Mouse (Mus musculus) urinary bladder, postnatal 0 days (tissue): ENCODE measurements around the gene Sgip1. TPM values are rescaled to one million over a fixed set of nuclear protein-coding genes. Genes with fewer than 3 reads are reported as not detected.

Experiments
- polyA plus RNA-seq: library from polyadenylated mRNA; unstranded; fragments of >200 nt; fragmentation: Nextera tagmentation; extraction: Ambion mirVana; gene quantifications from 2 replicates; pipeline ENCODE4 v1.2.1, GENCODE M21; 2015

Gene Sgip1
- 2.1 and 2.2 TPM in 2 replicates for polyA plus RNA-seq

GRCm38 (mm10) chr4:102741287-102741686 lies at the start of gene Sgip1:
Gene Sgip1 (plus strand): TSS chr4:102741297.

GRCm38 (mm10) chr4:102978440-102978839 lies 237.3 kb downstream of the Sgip1 start, which contains the start of gene Tctex1d1:
Gene Tctex1d1 (plus strand): TSS chr4:102978606.

Other genes with a start within 250 kb of the Sgip1 start
- gene Tctex1d1, start 237.3 kb downstream of the Sgip1 start, polyA plus RNA-seq, result 1.3 and 1.5 TPM in 2 replicates